Comparison of ENCODE assay signal across 32 mouse cellular contexts in genomic region chr1:106869986-106870385, GRCm38 (mm10). TPM values are rescaled to one million over a fixed set of nuclear protein-coding genes. Genes with fewer than 3 reads are reported as not detected.
DNase-seq lines count a peak whose midpoint lies in the region; TF ChIP-seq lines count a peak whose summit lies in the region.
"Had no signal": no experiment of that assay in that cellular context is flagged by ENCODE, and none has a peak within 500 bp of the region (broad histone marks: within the 10 kb centered on the region; RNA-seq: fewer than 3 reads in every experiment).

No protein-coding gene starts in this region.

- TF ChIP-seq CTCF in heart, adult 2 months (IDR thresholded peaks at IDR 0.05) = no peak

- H3K4me1 ChIP-seq in heart, adult 2 months (ENCODE audit: control insufficient read depth, insufficient read depth, low read length) = no peaks in the 10 kb centered on the region
- H3K4me1 ChIP-seq: forebrain, embryonic 12.5 days; hindbrain, embryonic 15.5 days; limb, embryonic 12.5 days; liver, embryonic 12.5 days; lung, embryonic 15.5 days; stomach, embryonic 15.5 days had no signal

- H3K79me2 ChIP-seq in heart, adult 2 months (replicated peaks; ENCODE audit: control insufficient read depth, insufficient read depth, low read length) = no peaks in the 10 kb centered on the region

- no peaks in the 10 kb centered on the region for H3K27me3 ChIP-seq in heart, adult 2 months (ENCODE audit: control insufficient read depth, insufficient read depth, low read length)
- H3K27me3 ChIP-seq: forebrain, embryonic 12.5 days; heart, embryonic 15.5 days; hindbrain, embryonic 15.5 days; limb, embryonic 12.5 days; liver, embryonic 12.5 days; lung, embryonic 15.5 days; stomach, embryonic 15.5 days had no signal

- H3K9ac ChIP-seq in heart, adult 2 months (ENCODE audit: low read depth, low read length) = no peak overlapping the region
- H3K9ac ChIP-seq: forebrain, embryonic 12.5 days; heart, embryonic 15.5 days; hindbrain, embryonic 15.5 days; limb, embryonic 12.5 days; liver, embryonic 12.5 days; lung, embryonic 15.5 days; stomach, embryonic 15.5 days had no signal

- peak; percentile 58 for DNase-seq in heart, adult 11 months
- no peak for DNase-seq in heart, adult 2 months
- DNase-seq in lung, postnatal 10 days = peak; percentile 27
- DNase-seq in lung, adult 18-20 months = no peak
- DNase-seq in brain, adult 2 months (ENCODE audit: low read depth, low spot score) = peak; percentile 17
- no peak for DNase-seq in embryo, embryonic 9.5 days (ENCODE audit: extremely low spot score)
- no peak for DNase-seq in frontal cortex, postnatal 14 days (ENCODE audit: low spot score in 2 of 2)
- DNase-seq: adrenal gland, postnatal 36 days; cerebellum, adult 11-12 months; cerebellum, postnatal 25 days; embryo, embryonic 11 days; heart, postnatal 36 days; kidney, adult 9 months; kidney, postnatal 25 days; layer of hippocampus, postnatal 36 days; right cerebral cortex, adult 18-20 months; thymus, postnatal 25 days had no signal

- no peak overlapping the region for H3K4me3 ChIP-seq in heart, adult 2 months
- H3K4me3 ChIP-seq: forebrain, embryonic 12.5 days; heart, embryonic 15.5 days; hindbrain, embryonic 15.5 days; layer of hippocampus, adult 2 months; limb, embryonic 12.5 days; liver, embryonic 12.5 days; lung, embryonic 15.5 days; stomach, embryonic 15.5 days had no signal

- intact Hi-C loops in heart, adult 2 months (cut with DNase I) = no loop called here

- no peak for TF ChIP-seq POLR2A in heart, adult 2 months (IDR thresholded peaks at IDR 0.05; ENCODE audit: insufficient read depth, low read depth, low read length)

- no peak overlapping the region for H3K27ac ChIP-seq in heart, adult 2 months
- H3K27ac ChIP-seq: forebrain, embryonic 12.5 days; heart, embryonic 15.5 days; hindbrain, embryonic 15.5 days; layer of hippocampus, adult 2 months; limb, embryonic 12.5 days; liver, embryonic 12.5 days; lung, embryonic 15.5 days; macrophage; stomach, embryonic 15.5 days had no signal

- TF ChIP-seq EP300 in heart, adult 2 months (IDR thresholded peaks at IDR 0.05; ENCODE audit: insufficient read depth, low read depth, low read length) = no peak

- H3K36me3 ChIP-seq in heart, adult 2 months (ENCODE audit: control insufficient read depth, insufficient read depth, low read length) = no peaks in the 10 kb centered on the region
- H3K36me3 ChIP-seq: forebrain, embryonic 12.5 days; heart, embryonic 15.5 days; hindbrain, embryonic 15.5 days; limb, embryonic 12.5 days; liver, embryonic 12.5 days; lung, embryonic 15.5 days; stomach, embryonic 15.5 days had no signal

RNA-seq across cellular contexts. Expression of gene Serpinb5, which starts 9.0 kb away (rescaled TPM):
- not detected for total RNA-seq in heart, adult 2 months (2021)
- 0.06 TPM in 1 of 2 replicates, not detected in the other for polyA plus RNA-seq in heart, adult 2 months (2012; rRNA removed)
- total RNA-seq: adrenal gland, postnatal 36 days; gastrocnemius, adult 8-10 months; heart, postnatal 36 days; layer of hippocampus, adult 2 months; layer of hippocampus, postnatal 36 days; left cerebral cortex, postnatal 10 days; MEL had no signal
- polyA plus RNA-seq: C2C12; liver, embryonic 12.5 days; macrophage; midbrain, embryonic 16.5 days; neural tube, embryonic 14.5 days had no signal

Comparison
In these comparisons a context has a peak if more than half of its experiments do, and no peak if none do; other contexts are left out.
1. DNase-seq: peak in heart, adult 11 months (single experiment), lung, postnatal 10 days (single experiment) and brain, adult 2 months (single experiment); none in heart, adult 2 months (0 of 2), lung, adult 18-20 months (0 of 2), embryo, embryonic 9.5 days (single experiment) and frontal cortex, postnatal 14 days (0 of 2).